Mouse (Mus musculus) hindbrain, embryonic 14.5 days (tissue): Measurements from ENCODE around the gene Gga3. TPM values are rescaled to one million over a fixed set of nuclear protein-coding genes. Genes with fewer than 3 reads are reported as not detected.
A peak's percentile ranks its signal among the peaks of the same experiment; 100 is the strongest.
"Not testable (repeated sequence)": the region's sequence is repeated elsewhere in the genome, so short reads cannot be mapped to it uniquely, and the experiment has no call there.

Source experiments
- ATAC-seq: fragments of 200-750 bp; cut with Nextera tagmentation; 2 replicates; pipeline ENCODE4 v1.8.0; 2017; ENCODE audit warnings: moderate number of reproducible peaks, mild to moderate bottlenecking, moderate TSS enrichment, moderate library complexity; ENCODE audit not compliant: low FRiP score
- DNase-seq: peaks from one replicate; pipeline ENCODE4 v3.0.0-alpha.2; 2015; ENCODE audit warnings: low spot score
- H3K27ac ChIP-seq: fragments of 300-500 bp; sonication (generic); 2 replicates; pipeline ENCODE4 v1.5.1; 2014; ENCODE audit warnings: mild to moderate bottlenecking, moderate library complexity
- H3K27me3 ChIP-seq: fragments of 300-500 bp; sonication (generic); 2 replicates; pipeline ENCODE4 v1.6.1; 2014; ENCODE audit warnings: mild to moderate bottlenecking, low read length, mixed read lengths; ENCODE audit not compliant: control insufficient read depth, insufficient read depth
- H3K36me3 ChIP-seq: fragments of 300-500 bp; sonication (generic); replicated peaks from 2 replicates; pipeline ENCODE4 v1.6.1; 2014; ENCODE audit not compliant: control insufficient read depth, insufficient read depth
- H3K4me1 ChIP-seq: fragments of 300-500 bp; sonication (generic); replicated peaks from 2 replicates; pipeline ENCODE4 v1.6.1; 2014; ENCODE audit warnings: antibody characterized with exemption, low read length, mixed read lengths; ENCODE audit not compliant: control insufficient read depth, insufficient read depth
- H3K4me2 ChIP-seq: fragments of 300-500 bp; sonication (generic); replicated peaks from 2 replicates; pipeline ENCODE4 v1.6.1; 2014; ENCODE audit warnings: mild to moderate bottlenecking, moderate library complexity
- H3K4me3 ChIP-seq: fragments of 300-500 bp; sonication (generic); replicated peaks from 2 replicates; pipeline ENCODE4 v1.5.1; 2014; ENCODE audit warnings: mild to moderate bottlenecking, low read length
- H3K9ac ChIP-seq: fragments of 300-500 bp; sonication (generic); 2 replicates; pipeline ENCODE4 v1.6.1; 2014
- H3K9me3 ChIP-seq: fragments of 300-500 bp; sonication (generic); 2 replicates; pipeline ENCODE4 v1.6.1; 2016; ENCODE audit warnings: low read length; ENCODE audit not compliant: control insufficient read depth
- WGBS: fragments of 180-500 bp; shearing (Covaris S2); extraction: QIAGEN DNeasy Blood & Tissue Kit; methylation state at CpG from one replicate; pipeline ENCODE4 v1.1.7; 2014; 5-methylcytosine and 5-hydroxymethylcytosine counted together
- polyA plus RNA-seq: library from polyadenylated mRNA; unstranded; fragments of >200 nt; fragmentation: Nextera tagmentation; extraction: Ambion mirVana; gene quantifications from 2 replicates; pipeline ENCODE4 v1.2.1, GENCODE M21; 2014

The Gga3 gene
- polyA plus RNA-seq: 34.1 and 39.4 TPM in 2 replicates

DNA sequence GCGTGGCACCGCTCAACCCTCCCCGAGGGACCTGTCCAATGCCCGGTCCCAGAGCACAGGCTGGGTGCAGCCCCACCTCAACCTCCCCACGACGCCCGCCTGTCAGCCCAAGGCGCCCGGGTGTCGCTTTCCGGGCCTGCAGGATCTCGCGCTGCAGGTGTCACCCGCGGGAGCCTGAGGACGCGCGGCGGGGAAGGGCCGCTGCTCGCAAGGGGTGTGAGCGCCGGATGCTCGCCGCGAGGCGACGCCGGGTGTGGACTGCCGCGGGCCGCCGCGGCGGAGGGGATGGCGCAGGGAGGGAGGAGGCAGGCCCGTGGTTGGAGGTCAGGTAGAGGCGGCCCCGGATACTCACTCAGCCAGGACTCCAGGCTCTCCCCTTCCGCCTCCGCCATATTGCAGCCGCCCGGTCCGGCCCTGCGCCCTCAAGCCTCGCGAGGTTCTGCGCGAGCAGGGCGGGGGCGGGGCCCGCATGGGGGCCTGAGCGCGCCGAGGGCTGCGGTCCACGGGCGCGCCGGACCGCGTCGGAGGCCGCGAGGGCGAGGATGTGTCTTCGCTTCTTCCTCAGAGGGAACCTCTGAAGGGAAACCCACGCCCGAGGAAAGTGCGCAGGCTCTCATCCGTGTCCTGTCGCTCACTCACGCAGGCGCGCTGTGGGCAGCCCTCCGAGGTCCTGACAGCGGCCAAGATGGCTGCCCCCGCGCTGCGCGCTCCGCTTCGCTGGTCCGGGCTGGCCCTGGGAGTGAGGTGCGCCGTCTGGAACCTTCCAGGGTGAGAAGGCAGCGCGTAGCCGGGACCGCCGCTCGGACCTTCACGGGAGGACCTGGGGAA, at the start of gene Gga3, which contains the start of gene Mrps7:
TSS of gene Gga3 (minus strand) at position 576 of the 828 bp plus-strand sequence.
TSS of gene Mrps7 (plus strand) at position 450 of the 828 bp plus-strand sequence.
- Histone ChIP-seq H3K9ac (peak within 1 kb of the TSS; percentile 92), H3K4me3 (peak within 1 kb of the TSS; percentile 89), H3K4me1 (peaks cover 25% of the 10 kb centered on the region), H3K27me3 (no peaks in the 10 kb centered on the region), H3K4me2 (peak within 1 kb of the TSS; percentile 89), H3K9me3 (no peaks in the 10 kb centered on the region), H3K27ac (peak within 1 kb of the TSS; percentile 98), H3K36me3 (peaks cover 47% of the 10 kb centered on the region)
- DNase-seq (peak; percentile 93), ATAC-seq (peak; percentile 97)
- WGBS: under 1% methylated on average over 72 of the region's 93 CpGs

DNA sequence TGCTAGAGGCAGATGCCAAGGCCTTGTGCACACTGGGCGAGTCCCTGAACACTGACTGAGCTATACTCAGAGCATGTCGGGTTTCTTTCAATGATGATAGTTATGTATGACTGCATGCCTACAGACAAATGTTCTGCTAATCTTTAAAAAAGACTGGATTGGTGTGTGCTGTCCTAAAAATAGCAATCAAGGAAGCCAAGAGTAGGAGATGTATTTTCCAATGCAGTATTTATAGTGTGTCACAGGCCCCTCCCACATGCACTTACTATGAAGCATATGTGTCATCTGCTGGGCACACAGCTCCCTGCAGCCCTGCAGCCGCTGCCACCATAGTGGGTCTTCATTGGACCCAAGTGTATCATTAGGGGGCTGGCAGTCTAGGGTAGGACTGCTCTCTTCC, 49.3 kb upstream of the Gga3 start:
- no peak overlapping the region for H3K9ac ChIP-seq
- no peak overlapping the region for H3K4me3 ChIP-seq
- no peak overlapping the region for H3K27ac ChIP-seq
- DNase-seq (no peak), ATAC-seq (no peak)
- no peaks in the 10 kb centered on the region for H3K9me3 ChIP-seq
- H3K36me3 ChIP-seq: peaks cover 40% of the 10 kb centered on the region
- 91% methylated on average over 3 of the region's 3 CpGs for WGBS
- H3K4me1 ChIP-seq: no peaks in the 10 kb centered on the region
- H3K27me3 ChIP-seq: no peaks in the 10 kb centered on the region
- H3K4me2 ChIP-seq: no peak overlapping the region

DNA sequence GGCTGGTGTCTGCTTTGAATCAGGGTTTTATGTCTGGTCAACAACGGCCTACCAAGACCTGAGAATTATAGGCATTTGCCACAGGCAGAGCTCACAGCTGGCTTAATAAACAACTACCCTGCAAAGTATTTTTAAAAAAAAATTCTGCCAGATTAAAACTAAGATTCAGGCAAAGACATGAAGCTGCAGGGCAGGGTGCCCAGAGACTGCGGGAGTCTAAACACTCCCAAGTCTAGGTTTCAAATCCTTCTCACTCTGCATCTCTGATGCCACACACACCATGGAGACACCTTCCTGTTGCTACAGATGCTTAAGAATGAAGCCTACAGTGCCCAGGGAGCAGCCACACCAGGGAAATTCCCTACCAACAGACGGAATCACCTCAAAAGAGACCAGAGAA, 47.8 kb upstream of the Gga3 start:
- Histone ChIP-seq H3K4me2 (no peak overlapping the region), H3K9ac (no peak overlapping the region), H3K27me3 (no peaks in the 10 kb centered on the region), H3K4me3 (no peak overlapping the region), H3K36me3 (peaks cover 51% of the 10 kb centered on the region), H3K27ac (no peak overlapping the region), H3K9me3 (no peaks in the 10 kb centered on the region), H3K4me1 (no peaks in the 10 kb centered on the region)
- ATAC-seq (no peak), DNase-seq (no peak)
- WGBS: 89% methylated on average over 3 of the region's 3 CpGs

DNA sequence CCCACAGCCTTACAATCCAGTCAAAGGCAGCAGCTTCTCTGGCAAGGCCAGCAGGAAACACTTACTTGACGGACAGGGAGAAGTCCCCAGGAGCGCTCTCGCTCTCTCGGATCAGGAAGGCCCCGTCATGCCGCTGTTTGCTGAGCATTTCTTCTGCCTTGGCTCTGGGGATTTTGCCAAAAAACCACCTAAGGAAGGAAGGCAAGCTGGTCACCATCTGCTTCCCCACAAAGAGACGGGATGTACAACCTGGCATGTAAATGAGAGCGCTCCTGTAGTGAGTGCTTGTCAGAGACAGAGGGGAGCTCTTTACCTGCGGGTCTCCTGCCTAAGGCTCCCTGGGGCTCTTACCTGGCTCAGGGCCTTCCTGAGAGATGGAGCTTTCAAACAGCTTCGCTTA, 45.9 kb upstream of the Gga3 start:
- ATAC-seq (no peak), DNase-seq (no peak)
- H3K27ac ChIP-seq: peak overlapping the region; percentile 54; the same call in 1 of the 2 replicates
- H3K9ac ChIP-seq: no peak overlapping the region
- no peaks in the 10 kb centered on the region for H3K27me3 ChIP-seq
- no peaks in the 10 kb centered on the region for H3K4me1 ChIP-seq
- H3K4me2 ChIP-seq: no peak overlapping the region
- H3K36me3 ChIP-seq: peaks cover 64% of the 10 kb centered on the region
- 51% methylated on average over 10 of the region's 10 CpGs for WGBS
- H3K9me3 ChIP-seq: no peaks in the 10 kb centered on the region
- H3K4me3 ChIP-seq: no peak overlapping the region

DNA sequence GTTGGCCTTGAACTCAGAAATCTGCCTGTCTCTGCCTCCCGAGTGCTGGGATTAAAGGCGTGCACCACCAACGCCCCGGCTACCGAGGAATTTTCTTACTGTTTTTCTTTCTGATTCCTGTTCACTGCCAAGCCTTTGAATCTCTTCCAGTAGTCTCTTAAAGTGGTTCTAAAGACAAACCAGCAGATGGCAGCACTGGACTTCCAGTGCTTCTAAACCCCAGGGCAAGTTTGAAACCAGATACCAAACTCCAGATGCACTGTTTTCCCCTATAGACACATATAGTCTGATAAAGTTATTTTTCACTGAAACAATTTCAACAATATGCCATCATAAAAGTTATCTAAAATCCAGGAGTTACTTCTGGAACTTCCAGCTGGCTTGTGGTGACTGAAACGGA, 43.6 kb upstream of the Gga3 start:
- DNase-seq: peak; percentile 77
- peaks cover 61% of the 10 kb centered on the region for H3K36me3 ChIP-seq
- 69% methylated on average over 6 of the region's 6 CpGs for WGBS

DNA sequence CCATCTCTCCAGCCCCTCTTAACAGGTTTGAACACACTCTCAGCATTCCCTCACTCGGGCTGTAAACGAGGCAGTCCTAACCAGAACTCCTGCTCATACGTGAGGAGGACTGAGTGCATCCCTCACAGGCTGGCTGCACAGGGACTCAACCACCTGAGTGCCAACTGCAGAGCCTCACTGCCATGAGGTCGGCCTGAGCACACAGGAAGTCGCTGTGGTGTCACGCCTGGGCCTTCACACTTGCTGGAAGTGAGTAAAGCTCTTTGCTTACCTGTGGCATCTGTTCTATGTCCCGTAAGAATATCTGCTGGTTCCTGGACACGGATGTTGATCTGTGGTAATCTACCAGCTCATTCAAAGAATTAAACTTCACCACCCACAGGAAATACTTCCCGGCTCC, 42.6 kb upstream of the Gga3 start:
- 93% methylated on average over 9 of the region's 9 CpGs for WGBS
- DNase-seq: no peak
- H3K9ac ChIP-seq: no peak overlapping the region

More for the DNA sequence above, 43.6 kb upstream of the Gga3 start:
- Histone ChIP-seq H3K4me2 (no peak overlapping the region), H3K27ac (no peak overlapping the region), H3K27me3 (no peaks in the 10 kb centered on the region), H3K9ac (no peak overlapping the region), H3K4me3 (no peak overlapping the region), H3K9me3 (no peaks in the 10 kb centered on the region), H3K4me1 (no peaks in the 10 kb centered on the region)
- no peak for ATAC-seq

DNA sequence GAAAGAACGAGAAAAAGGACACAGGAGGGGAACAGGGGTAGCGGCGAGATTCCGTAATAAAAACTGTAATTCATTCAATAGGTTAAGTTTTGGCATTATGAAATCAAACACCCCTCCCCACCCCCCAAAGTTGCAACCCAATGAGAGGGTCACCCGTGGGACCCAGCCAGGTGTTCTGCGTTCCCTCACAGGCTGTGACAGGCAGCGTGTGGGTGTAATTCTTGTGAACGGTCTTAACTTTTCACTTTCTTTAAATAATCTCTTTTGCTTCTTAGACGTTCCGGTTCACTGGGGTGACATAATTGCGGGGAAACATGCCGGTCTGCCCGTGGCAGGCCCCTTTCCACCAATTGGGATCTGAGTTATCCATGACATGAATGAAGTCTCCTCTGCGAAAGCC, 41.6 kb upstream of the Gga3 start:
- not testable (repeated sequence) for H3K4me2 ChIP-seq, H3K27ac ChIP-seq, H3K4me3 ChIP-seq, H3K27me3 ChIP-seq, DNase-seq, H3K9me3 ChIP-seq, ATAC-seq, H3K4me1 ChIP-seq, H3K9ac ChIP-seq
- peaks cover 61% of the 10 kb centered on the region for H3K36me3 ChIP-seq
- WGBS: 91% methylated on average over 14 of the region's 14 CpGs

More for the DNA sequence above, 42.6 kb upstream of the Gga3 start:
- Histone ChIP-seq H3K27me3 (no peaks in the 10 kb centered on the region), H3K36me3 (peaks cover 61% of the 10 kb centered on the region), H3K9me3 (no peaks in the 10 kb centered on the region), H3K27ac (no peak overlapping the region), H3K4me3 (no peak overlapping the region), H3K4me2 (no peak overlapping the region), H3K4me1 (no peaks in the 10 kb centered on the region)
- no peak for ATAC-seq

DNA sequence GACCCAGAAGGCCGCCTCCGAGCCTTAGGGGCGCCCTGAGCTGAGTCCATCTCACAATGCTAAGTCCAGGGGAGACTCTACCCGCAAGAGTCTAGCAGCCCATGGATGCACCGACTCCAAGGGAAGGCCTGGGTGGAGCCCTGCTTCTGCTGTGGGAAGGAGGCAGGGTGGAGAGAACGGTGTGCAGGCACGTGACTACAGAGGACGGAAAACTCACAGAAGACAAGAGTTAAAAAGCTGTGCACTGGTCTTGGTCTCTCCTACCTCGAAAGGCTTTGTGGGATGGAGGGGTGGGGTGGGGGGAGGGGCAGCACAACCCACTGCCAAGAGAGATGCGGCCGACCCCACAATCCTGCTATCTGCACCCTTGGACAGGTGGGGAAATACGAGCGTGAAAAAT, 40.5 kb upstream of the Gga3 start:
- Histone ChIP-seq H3K27ac (no peak overlapping the region), H3K9ac (no peak overlapping the region), H3K9me3 (no peaks in the 10 kb centered on the region), H3K4me1 (no peaks in the 10 kb centered on the region), H3K4me3 (no peak overlapping the region), H3K27me3 (no peaks in the 10 kb centered on the region), H3K4me2 (no peak overlapping the region), H3K36me3 (peaks cover 57% of the 10 kb centered on the region)
- ATAC-seq (no peak), DNase-seq (no peak)
- 95% methylated on average over 13 of the region's 13 CpGs for WGBS

DNA sequence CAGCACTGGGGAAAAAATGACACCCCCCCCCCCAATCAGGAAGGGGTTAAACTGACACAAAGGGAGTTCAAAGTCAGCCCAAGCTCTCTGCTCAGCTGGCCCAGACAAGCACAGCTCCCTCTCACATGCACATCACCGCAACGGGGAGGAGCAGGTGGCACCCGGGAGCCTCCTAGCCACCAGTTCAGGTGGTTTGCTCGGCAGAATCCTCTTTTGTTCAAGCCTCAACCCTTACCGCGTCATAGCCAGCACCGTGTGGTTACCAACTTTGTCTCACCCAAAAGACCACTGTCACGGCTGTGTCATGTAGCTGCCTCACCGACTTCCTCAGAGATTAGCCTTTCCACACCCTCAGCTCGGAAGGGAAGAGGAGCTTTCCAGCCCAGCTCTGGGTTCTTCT, 39.4 kb upstream of the Gga3 start:
- 77% methylated on average over 8 of the region's 10 CpGs for WGBS
- Histone ChIP-seq H3K27me3 (no peaks in the 10 kb centered on the region), H3K9ac (no peak overlapping the region), H3K27ac (no peak overlapping the region), H3K4me1 (no peaks in the 10 kb centered on the region), H3K9me3 (no peaks in the 10 kb centered on the region), H3K36me3 (peaks cover 47% of the 10 kb centered on the region), H3K4me2 (no peak overlapping the region), H3K4me3 (no peak overlapping the region)
- ATAC-seq (no peak), DNase-seq (no peak)
